8 mouse cellular contexts compared by ENCODE assay signal in the genomic region with DNA sequence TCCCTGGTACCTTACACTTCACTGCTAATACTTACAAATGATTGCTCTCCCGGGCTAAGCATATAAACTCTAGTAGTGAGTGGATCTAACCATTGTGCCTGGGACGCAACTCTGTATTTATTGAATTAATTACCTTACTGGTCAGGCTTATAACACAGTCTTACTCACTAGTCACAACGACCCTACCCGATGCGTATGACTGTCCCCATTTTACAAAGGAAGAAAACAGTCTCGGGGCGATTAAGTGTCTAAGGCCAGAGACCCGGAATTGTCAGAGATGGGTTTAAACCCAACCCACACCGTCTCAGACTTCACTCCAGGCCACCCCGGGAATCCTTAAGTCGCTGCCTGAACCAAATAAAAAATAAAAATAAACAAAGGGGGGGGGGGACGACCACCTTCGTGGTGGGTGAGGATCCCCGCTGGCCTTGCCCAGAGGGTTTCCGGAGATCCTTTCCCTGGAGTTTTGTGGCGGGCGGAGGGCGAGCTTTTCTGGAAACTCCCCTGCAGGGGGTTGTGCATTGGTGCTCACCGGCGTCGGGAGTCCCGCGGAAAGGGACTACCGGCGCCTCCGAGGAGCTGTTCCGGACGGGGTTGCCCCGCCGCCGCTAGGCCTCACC. TPM values are rescaled to one million over a fixed set of nuclear protein-coding genes. Genes with fewer than 3 reads are reported as not detected.
DNase-seq lines count a peak whose midpoint lies in the region; ATAC-seq lines count a peak whose summit lies in the region.

No protein-coding gene starts in this region.

- 0% methylated on average over 31 of the region's 31 CpGs for WGBS in hindbrain, embryonic 16.5 days
- under 1% methylated on average over 31 of the region's 31 CpGs for WGBS in midbrain, embryonic 16.5 days

- H3K4me3 ChIP-seq in hindbrain, embryonic 16.5 days (ENCODE audit: low read length), result peak overlapping the region; percentile 90
- H3K4me3 ChIP-seq in midbrain, embryonic 16.5 days (ENCODE audit: low read depth, low read length), result peak overlapping the region; percentile 73

- peak overlapping the region; percentile 98 for H3K27ac ChIP-seq in hindbrain, embryonic 16.5 days (ENCODE audit: low read depth, low read length)
- peak overlapping the region; percentile 99 for H3K27ac ChIP-seq in midbrain, embryonic 16.5 days (ENCODE audit: low read length)

- H3K9me3 ChIP-seq in hindbrain, embryonic 16.5 days (ENCODE audit: control insufficient read depth, low read length), result no peaks in the 10 kb centered on the region
- H3K9me3 ChIP-seq in midbrain, embryonic 16.5 days (replicated peaks; ENCODE audit: control insufficient read depth, low read length, poor library complexity, severe bottlenecking), result no peaks in the 10 kb centered on the region

- peak overlapping the region; percentile 90 for H3K4me2 ChIP-seq in hindbrain, embryonic 16.5 days (ENCODE audit: low read length)
- H3K4me2 ChIP-seq in midbrain, embryonic 16.5 days (ENCODE audit: low read length), result peak overlapping the region; percentile 79

- H3K4me1 ChIP-seq in hindbrain, embryonic 16.5 days (ENCODE audit: control insufficient read depth, insufficient read depth, low read depth, low read length), result peaks cover 25% of the 10 kb centered on the region
- peaks cover 33% of the 10 kb centered on the region for H3K4me1 ChIP-seq in midbrain, embryonic 16.5 days (ENCODE audit: control insufficient read depth, insufficient read depth, low read length)

- ATAC-seq in hindbrain, embryonic 16.5 days, result peak; percentile 72
- ATAC-seq in midbrain, embryonic 16.5 days, result peak; percentile 68

- H3K27me3 ChIP-seq in hindbrain, embryonic 16.5 days (replicated peaks; ENCODE audit: control insufficient read depth, insufficient read depth, low read length), result no peaks in the 10 kb centered on the region
- no peaks in the 10 kb centered on the region for H3K27me3 ChIP-seq in midbrain, embryonic 16.5 days (ENCODE audit: control insufficient read depth, insufficient read depth, low read depth, low read length)

- peaks cover 7% of the 10 kb centered on the region; the same call in 1 of the 2 replicates for H3K36me3 ChIP-seq in hindbrain, embryonic 16.5 days (ENCODE audit: control insufficient read depth, insufficient read depth, low read length)
- peaks cover 5% of the 10 kb centered on the region; the same call in 1 of the 2 replicates for H3K36me3 ChIP-seq in midbrain, embryonic 16.5 days (ENCODE audit: control insufficient read depth, insufficient read depth, low read length)

- peak overlapping the region; percentile 99 for H3K9ac ChIP-seq in hindbrain, embryonic 16.5 days (ENCODE audit: low read depth, low read length)
- peak overlapping the region; percentile 91 for H3K9ac ChIP-seq in midbrain, embryonic 16.5 days (ENCODE audit: low read depth, low read length)

- DNase-seq in right cerebral cortex, postnatal 14 days, result peak; percentile 18
- no peak for DNase-seq in right cerebral cortex, postnatal 4 days
- peak; percentile 39 for DNase-seq in c-Kit-negative CD71-positive TER-119-positive erythroid progenitor cells, embryonic 14.5 days (ENCODE audit: low read depth, low spot score)
- DNase-seq in cerebellum, postnatal 36 days, result no peak
- no peak for DNase-seq in thymus, adult 18-20 months
- DNase-seq in cerebellum, adult 11-12 months, result no peak

RNA-seq across cellular contexts. Expression of gene Smarce1, which starts 1.1 kb away (rescaled TPM):
- polyA plus RNA-seq in hindbrain, embryonic 16.5 days (2015; fragmentation: Nextera tagmentation; extraction: Ambion mirVana), result 225 and 246 TPM in 2 replicates
- polyA plus RNA-seq in midbrain, embryonic 16.5 days (2015; fragmentation: Nextera tagmentation; extraction: Ambion mirVana), result 270 and 326 TPM in 2 replicates

RNA-seq across cellular contexts. Expression of gene Krt222, which starts 14.1 kb away (rescaled TPM):
- 10.9 and 14.3 TPM in 2 replicates for polyA plus RNA-seq in hindbrain, embryonic 16.5 days (2015; fragmentation: Nextera tagmentation; extraction: Ambion mirVana)
- polyA plus RNA-seq in midbrain, embryonic 16.5 days (2015; fragmentation: Nextera tagmentation; extraction: Ambion mirVana), result 8.2 and 11.3 TPM in 2 replicates

RNA-seq across cellular contexts. Expression of gene Krt24, which starts 55.3 kb away (rescaled TPM):
- polyA plus RNA-seq in hindbrain, embryonic 16.5 days (2015; fragmentation: Nextera tagmentation; extraction: Ambion mirVana), result 0.08 TPM in 1 of 2 replicates, not detected in the other
- not detected in 2 replicates for polyA plus RNA-seq in midbrain, embryonic 16.5 days (2015; fragmentation: Nextera tagmentation; extraction: Ambion mirVana)

Comparison
In these comparisons a context has a peak if more than half of its experiments do, and no peak if none do; other contexts are left out.
1. DNase-seq: peak in right cerebral cortex, postnatal 14 days (single experiment) and c-Kit-negative CD71-positive TER-119-positive erythroid progenitor cells, embryonic 14.5 days (single experiment); none in right cerebral cortex, postnatal 4 days (single experiment), cerebellum, postnatal 36 days (0 of 2), thymus, adult 18-20 months (0 of 2) and cerebellum, adult 11-12 months (single experiment).